Mouse (Mus musculus): ENCODE results near the gene Spata5. TPM values are rescaled to one million over a fixed set of nuclear protein-coding genes. Genes with fewer than 3 reads are reported as not detected.

Spata5 gene
- total RNA-seq, 2 experiments from 2014 or later = 32.0 to 42.8 TPM

DNA sequence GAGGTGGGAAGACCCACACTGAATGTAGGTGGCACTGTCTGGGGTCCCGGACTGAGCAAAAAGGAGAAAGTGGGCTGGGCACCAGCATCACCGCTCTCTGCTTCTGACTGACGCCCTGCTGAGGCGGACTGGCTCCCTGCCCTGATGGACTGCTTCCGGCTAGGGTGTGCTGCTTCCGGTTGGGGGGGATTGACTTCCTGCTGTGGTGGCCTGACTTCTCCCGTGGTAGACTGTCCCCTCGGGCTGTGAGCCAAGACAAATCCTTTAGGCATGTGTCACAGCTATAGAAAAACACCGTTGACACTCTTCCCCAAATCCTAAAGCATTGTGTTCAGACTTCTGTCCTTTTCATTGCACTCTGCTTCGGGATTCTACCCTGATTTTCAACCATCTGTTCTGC lies 194.0 kb downstream of the Spata5 start:
- no peak for DNase-seq (ENCODE audit: low spot score in 2 of 2)

GRCm38 (mm10) chr3:37614878-37615650 lies 195.4 kb downstream of the Spata5 start:
- DNase-seq (ENCODE audit: low spot score in 2 of 2) = no peak

DNA sequence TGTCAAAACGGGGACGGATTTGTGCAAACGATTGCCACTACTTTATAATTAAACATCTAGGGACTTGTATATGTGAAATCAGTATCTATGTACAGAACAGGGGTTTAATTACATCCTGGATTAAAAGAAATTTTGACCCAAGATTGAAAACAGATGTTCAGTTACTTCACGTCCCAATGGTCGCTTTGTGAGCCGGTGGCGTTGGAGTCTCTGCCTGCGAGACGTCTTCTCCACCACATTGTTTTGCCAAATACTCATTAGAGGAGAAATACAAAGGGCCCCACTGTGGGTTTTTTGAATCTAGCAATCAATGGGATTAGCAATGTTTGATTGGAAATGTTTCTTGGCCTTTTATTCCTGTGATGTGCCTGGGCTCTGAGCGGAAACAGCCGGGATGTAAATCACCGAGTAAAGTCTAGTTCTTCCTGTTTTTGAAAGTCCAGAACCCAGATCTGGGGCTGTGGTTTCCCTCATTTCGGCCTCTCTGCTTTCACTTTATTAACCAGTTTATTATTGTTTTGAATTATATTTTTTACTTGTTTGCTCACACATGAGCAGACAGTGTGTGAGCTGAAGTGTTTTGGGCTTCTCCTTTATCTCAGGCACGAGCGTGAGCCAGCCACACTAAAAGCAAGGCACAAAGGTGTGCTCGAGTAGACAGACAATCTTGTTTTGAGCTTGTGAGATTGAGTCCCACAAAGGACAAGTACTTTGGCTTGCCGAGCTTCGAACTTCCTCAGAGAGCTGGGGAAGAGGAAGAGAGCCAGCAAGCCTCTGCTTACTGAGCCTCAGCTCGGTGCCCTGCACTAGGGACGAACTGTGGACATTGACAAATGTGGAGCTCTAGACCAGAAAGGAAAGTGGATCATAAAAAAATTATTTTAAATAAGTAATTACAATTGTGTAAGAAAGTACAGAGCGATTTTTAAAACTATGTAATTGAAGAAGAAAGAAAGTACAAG lies 197.2 kb downstream of the Spata5 start:
- no peak for DNase-seq (ENCODE audit: low spot score in 2 of 2)

Other genes with a start within 250 kb of the Spata5 start
- gene Il21, start 187.3 kb upstream of the Spata5 start, total RNA-seq (2021) = not detected
- gene Bbs12, start 107.3 kb upstream of the Spata5 start, total RNA-seq (2021) = 1 to 10 TPM; 6.0 TPM
- 1 to 10 TPM; 4.4 to 5.3 TPM for gene Cetn4, start 107.2 kb upstream of the Spata5 start, total RNA-seq (2021)
- 1 to 10 TPM; 5.0 to 7.1 TPM for gene Fgf2, start 71.5 kb upstream of the Spata5 start, total RNA-seq (2021)
- gene Nudt6, start 315 bp downstream of the Spata5 start, total RNA-seq (2021) = 10 to 100 TPM; 17.5 to 18.3 TPM
- 10 to 100 TPM; 35.4 to 40.6 TPM for gene Spry1, start 220.1 kb downstream of the Spata5 start, total RNA-seq (2021)

All from adrenal gland, postnatal 4 days (tissue).